Mouse (Mus musculus) thymus, adult 18-20 months (tissue): ENCODE results near the gene Olfr948.

Experiments used
- DNase-seq, 2 experiments: peaks; one replicate each; pipeline ENCODE4 v3.0.0; 2022; ENCODE audit warnings: mixed read lengths in 2 of 2

Gene Olfr948

DNA sequence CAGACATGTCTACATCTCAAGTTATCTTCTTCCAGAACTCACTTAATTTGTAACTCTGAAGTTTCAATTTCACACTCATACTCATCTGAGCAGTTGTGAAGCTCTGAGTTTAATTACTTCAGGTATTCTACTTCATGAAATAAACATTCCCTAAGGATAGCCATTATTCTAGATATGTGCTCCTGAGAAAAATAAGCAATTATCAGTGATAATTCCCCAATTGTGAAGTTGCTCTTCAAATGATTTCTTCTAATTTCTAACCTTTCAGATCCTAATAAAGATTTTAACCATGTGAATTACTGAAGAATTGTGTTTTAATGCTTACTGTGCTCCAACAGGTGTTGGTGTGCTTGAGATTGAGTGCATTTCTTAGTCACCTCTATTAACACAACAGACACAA, at the start of gene Olfr948:
Gene Olfr948 (minus strand): TSS at position 101 of the 400 bp plus-strand sequence.
- no peak for DNase-seq

- no peak for DNase-seq
These were observed 38.7 kb downstream of the Olfr948 start for GRCm38 (mm10) chr9:39287136-39287535.

DNA sequence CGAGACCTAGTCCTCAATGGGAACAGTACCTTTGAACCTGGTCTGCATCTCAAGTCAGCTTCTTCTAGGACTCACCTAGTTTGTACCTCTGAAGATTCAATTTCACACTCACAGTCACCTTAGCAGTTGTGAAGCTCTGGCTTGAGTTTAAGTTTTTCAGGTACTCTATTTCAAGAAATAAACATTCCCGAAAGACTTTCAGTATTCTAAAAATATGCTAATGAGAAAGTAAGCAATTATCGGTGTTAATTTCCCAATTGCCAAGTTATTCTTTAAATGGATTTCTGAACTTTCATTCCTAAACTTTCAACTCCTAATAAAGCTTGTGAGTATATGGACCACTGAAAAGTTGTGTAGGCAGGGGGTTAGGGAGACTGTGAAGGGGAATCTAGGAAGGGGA, 49.1 kb downstream of the Olfr948 start, which contains the start of gene Olfr945:
Gene Olfr945 (minus strand): TSS at position 101 of the 400 bp plus-strand sequence.
- no peak for DNase-seq
